Mouse (Mus musculus) 416B (cell line): ENCODE measurements around the gene Mybl2.

Experiments
- DNase-seq: peaks from one replicate; pipeline ENCODE4 v3.0.0; 2011; ENCODE audit warnings: low read depth

The Mybl2 gene

DNA sequence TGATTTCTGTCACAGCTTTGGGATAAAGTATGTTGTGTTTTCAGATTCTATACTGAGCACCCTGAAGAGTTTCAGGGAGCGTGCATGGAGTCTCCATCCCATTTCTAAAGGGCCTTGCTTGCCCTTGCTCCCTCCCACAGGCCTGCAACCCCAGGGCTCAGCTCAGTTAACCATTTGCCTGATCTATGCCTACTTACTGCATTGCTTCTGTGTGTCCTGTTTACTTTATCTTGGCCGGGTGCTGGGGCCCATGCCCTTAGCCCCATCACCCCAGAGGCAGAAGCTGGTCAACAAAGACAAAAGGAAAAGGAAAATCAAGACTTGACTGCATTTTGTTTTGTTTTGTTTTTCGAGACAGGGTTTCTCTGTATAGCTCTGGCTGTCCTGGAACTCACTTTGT is 17.1 kb downstream of the Mybl2 start:
- DNase-seq = no peak

DNA sequence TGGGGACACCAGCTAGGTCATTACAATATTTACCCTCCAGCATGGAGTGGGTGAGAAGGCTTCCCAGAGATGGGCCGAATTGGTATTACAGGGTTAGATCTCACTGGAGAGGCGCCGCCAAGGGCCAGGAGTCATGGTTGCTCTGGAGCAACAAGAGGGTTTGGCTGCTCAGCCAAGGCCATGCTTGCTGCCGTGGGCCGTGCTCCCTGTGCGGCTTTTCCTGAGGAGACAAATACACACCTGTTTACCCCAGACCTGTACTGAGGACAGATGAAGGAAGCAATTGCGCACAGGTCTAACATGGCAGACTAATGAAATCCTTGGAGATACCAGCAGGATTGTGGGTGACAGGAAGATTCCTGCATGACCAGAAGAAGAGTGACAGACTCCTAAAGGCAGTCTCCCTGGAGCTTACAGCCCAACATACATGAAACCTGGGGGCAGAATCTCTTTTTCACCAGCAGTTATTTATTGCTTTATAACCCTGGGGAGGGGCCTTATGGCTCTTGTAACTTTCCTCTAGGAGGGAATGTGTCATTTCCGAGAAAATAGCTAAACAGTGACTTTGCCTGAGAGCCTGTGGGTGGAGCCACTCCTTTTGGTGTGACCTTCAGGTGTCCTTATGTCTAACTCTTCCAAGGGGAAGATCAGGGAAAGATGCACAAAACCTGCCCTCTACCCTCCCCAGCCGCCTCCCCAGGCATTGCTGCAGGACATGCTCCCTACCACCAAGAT is 18.7 kb downstream of the Mybl2 start:
- no peak for DNase-seq

DNA sequence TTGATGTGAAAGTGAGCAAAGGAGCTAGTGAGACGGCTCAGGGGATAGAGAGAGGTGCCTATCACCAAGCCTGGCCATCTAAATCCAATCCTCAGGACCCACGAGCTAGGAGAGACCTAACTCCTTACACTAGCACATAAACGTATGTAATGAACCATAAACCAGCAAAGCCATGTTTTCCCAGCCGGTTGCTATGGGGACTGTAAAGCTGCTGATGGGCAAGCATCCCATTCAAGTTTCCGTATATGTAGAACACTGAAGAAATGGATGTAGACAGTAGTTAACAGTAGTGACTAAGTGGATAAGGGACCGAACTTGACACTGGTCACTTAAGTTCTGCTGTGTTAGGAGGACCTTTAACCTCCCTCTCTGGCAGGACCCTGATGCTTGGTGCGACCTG is 19.5 kb downstream of the Mybl2 start:
- no peak for DNase-seq

DNA sequence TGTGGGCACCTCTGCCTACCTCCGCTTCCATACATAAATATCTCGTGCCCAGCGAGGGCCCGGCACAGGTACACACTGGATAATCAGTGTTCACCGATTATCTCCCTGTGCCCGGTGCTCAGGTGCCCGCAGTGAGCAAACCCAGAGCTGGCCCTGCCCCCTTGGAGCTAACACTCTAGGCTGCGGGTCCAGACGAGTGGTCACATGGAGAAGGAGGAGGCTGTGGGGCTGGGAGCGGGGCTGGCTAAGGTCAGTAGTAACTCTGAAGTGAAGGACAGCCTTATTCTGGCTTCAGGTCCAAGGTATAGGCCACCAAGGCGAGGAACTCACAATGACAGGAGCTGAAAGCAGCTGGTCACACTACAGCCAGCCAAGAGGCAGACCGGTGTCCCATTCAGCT is 20.3 kb downstream of the Mybl2 start:
- DNase-seq = no peak

DNA sequence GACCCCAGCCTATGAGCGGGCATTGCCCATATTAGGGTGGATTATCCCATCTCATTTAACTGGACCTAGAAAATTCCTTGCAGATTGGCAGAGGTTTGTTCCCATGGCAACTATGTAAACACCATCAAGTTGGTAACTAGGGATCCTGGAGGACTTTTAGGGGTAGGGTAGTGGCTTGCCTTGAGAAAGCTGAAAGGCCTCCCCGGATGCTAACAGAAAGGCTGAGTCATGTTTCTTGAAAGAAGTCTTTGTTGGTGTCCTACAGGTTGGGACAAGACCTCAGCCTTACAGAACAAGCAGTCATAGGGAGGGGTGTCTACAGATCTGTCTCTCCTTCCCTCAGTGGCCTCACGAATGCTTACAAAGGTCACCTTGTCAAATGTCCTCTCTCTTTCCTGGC is 20.7 kb downstream of the Mybl2 start:
- DNase-seq = no peak

DNA sequence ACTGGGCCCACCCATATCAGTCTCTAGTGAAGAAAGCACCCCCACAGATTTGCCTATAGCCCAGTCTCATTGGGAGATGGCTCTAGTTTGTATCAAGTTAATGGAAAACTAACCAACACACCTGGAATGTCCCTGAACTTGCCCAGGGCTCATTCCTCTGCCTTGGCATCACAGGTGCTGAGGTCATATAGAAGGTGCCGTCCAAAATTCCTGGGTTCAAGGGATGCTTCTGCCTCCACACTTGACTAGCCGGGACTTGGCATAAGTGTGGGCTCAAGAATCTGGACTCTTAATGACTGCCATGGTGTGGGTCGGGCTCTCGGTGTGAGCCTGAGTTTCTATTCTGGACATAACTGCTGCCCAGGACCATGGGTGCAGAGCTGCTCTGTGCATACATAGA is 24.6 kb downstream of the Mybl2 start:
- no peak for DNase-seq

DNA sequence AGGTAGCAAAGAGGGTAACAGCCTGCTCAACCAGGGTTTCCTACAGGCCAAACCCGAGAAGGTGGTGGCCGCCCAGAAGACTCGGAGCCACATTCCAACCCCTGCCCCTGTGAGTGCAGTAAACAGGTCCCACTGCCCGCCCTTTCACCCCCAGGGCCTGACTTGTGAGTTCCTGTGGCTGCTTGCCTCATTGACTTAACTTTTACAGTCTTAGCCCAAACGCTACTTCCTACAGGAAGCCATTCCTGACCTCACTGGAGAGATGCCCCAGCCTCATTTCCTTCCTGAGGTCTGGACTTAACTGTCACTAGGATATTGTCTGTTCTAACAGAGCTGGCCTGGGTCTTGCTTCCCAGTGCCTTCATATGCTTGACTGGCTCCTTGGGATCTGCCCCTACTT is 28.1 kb downstream of the Mybl2 start:
- DNase-seq = peak; percentile 82

DNA sequence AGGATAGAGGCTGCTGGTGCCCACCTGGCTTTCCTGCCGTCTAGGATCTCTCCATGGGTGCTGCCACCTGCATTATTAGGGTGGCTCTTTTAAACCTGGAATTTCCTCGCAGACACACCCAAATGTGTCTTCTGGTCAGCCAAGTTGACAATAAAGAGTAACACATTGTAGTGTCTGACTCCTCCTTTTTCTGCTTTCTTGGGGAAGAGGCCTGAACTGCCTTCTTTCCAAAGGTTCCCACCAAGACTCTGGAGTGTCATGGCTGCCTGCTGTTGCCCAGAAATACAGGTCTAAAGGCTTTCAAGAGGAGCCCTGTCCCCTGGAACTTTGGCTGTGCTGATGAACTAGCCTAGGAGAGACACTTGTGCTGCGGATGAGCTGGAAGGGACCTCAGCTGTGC is 30.0 kb downstream of the Mybl2 start:
- DNase-seq = no peak

DNA sequence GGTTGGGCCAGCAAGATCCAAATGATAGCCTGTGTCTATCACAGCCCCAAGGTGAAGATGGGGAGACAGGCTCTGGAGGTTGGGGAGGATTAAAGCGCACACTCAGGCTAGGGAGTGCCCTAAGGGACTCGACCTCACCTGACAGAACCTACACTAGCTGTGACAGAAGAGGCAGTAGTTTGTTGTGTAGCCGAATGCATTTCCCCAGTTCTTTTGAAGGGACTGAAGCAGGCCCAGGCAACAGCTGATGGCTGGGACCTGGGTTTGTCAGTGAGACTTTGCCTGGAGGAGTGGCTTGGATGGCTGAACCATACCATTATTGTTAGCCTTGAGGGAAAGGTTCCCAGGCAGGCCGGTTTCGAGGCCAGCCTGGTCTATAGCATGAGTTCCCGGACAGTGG is 30.6 kb downstream of the Mybl2 start:
- DNase-seq = no peak

DNA sequence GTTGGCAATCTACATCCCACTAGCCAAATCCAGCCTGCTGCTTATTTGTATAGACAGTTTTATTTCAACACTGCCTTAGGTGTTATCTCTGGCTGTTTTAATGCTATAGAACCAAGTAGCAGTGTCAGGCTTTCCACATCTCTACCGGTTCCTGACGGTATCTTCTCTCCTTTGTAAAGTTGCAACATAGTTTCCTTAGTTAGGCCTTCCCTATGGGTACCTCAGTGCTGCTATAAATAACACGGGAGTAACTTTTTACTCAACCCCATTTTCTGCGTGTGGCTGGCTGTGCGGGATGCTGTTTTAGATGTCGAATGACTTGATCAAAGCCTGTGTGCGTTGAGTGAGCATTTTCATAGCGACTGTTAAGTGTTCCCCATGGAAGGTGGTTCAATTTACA is 32.1 kb downstream of the Mybl2 start:
- DNase-seq = peak; percentile 67

DNA sequence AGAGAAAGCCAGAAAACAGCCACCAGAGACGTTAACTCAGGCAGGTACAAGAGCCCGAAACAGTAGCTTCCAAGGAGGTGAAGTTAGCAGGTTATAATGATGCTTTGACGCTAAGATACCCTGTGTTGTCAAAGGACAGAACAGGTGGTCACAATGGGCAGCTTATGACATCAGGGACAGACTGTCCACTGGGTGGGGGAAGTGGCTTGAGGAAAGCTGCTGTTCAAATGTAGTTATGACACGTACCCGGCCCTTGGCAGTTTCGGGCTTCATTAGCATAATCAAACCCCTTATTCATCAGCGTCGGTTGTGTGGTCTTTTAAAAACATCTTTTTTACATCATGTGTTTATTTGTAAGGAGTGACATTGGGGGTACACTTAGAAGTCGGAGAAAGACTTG is 33.2 kb downstream of the Mybl2 start, which contains the start of gene Gtsf1l:
Gtsf1l (minus strand) TSS at position 128 of the 400 bp plus-strand sequence.
- DNase-seq = no peak

DNA sequence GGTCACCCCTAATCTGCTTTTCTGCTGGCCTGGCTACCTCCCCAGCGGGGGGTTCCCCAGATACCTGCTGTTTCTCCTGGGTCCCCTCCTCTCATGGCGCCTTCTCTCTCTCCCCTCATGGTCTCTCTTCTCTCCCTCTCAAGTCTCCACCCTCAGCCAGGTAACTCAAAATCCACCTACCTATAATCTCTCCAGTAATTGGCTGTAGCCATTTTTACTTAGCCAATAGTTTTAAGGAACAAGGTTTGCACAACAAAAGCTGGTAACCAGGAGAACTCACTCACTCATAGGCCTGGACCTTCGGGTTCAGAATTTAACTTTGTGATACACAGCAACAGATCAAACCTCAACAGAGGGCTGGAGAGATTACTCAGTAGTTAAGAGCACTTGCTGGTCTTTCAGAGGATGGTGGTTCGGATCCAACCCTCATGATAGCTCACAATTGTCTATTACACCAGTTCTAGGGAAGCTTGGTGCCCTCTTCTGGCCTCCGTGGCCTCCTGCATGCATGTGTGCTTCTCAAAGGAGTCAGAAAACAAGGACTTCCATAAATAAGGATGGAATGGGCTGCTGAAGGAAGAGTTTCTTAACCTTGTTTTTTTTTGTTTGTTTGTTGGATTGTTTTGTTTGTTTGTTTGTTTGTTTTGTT is 35.1 kb downstream of the Mybl2 start:
- peak; percentile 78 for DNase-seq

DNA sequence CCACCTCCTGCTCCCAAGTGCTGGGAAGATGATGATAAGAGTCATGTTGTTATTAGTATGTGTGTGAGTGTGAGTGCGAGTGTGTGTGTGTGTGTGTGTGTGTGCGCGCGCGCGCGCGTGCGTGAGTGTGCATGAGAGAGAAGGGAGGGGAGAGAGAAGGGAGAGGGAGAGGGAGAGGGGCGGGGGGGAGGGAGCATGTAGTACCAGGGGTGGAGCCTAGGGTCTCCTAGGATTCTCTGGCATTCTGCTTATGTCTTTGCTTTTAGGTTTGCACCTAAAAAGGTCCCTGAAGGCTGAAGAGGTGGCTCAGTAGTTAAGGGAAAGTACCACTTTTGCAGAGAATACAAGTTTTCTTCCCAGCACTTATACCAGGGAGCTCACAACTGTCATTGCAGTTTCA is 40.4 kb downstream of the Mybl2 start:
- DNase-seq = no peak

DNA sequence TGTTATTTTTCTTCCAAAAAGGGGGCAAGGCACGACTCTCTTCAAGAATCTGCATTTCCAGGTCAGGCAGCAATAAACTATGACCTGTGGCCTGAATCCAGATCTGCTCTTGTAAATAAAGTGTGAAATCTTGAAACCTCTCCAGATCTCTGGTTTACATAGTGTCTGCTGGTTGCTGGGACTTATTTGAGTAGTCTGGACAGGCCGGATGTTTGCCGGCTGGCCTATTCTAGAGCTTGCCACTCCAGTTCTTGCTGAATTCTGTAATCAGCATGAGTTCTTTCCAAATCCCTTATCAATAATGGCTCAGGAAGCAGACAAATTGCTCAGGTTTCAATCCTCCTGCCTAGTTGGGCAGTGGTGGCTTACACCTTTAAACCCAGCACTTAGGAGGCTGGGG is 41.3 kb downstream of the Mybl2 start:
- DNase-seq = no peak

DNA sequence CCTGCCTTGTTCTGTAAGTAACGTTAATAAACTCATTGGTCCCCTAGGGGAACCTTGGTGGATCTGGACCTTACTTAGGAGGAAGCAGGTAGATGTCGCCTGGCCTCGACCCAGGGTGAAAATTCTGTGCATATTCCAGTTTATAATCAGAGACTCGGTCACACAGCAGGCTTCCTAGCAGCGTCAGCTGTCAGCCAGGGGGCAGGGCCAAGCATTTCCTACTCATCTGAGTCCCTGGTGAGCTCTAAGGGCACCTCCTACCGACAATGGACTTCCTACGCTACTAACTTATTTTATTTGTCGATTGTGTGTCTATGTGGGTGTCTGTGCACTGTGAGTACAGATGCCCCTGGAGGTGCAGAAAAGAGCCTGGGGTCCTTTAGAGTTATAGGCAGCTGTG is 45.4 kb downstream of the Mybl2 start:
- no peak for DNase-seq

DNA sequence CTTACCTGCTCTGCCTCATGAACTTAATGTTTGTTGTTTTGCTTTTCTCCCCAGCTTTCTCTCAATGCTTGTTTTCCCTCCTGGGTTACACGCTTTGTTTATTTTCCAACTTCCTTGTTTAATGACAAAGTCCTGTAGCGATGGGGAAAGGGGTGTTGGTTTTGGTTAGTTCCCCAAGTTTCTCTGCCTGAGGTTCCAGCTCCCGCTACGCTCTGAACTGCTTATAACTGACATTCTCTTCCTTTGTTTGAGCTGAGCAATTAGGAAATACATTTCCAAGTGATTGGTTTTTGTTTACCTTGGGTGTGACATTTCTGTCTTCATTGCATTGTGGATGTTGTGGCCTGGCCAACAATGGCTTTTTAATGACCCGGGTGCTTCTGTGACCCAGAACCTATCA is 46.1 kb downstream of the Mybl2 start:
- no peak for DNase-seq

DNA sequence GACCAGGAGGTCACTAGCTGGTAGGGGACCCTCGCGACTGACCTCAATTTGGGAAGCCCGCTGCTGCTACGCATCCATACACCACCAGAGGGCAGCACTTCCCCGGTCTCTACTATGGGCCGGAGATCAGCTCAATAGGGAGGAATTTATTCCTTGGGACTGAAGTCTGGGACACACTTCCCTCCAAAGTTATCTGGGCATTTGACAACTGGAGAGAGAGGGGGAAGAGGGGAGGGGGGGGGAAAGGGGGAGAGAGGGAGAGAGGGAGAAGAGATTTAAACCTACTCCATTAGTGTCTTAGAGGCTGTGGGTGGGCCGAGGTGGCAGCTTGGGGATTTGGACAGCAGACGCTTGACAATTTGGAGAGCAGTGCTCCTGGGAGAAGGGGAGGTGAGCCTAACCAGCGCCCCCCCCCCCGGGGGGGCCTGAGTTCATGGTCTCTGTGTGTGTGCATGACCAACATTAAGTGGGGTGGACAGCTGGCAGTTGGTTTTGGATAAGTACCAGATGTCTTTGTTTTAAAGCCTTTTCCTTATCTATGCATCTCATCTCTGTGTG is 47.2 kb downstream of the Mybl2 start:
- DNase-seq = no peak

DNA sequence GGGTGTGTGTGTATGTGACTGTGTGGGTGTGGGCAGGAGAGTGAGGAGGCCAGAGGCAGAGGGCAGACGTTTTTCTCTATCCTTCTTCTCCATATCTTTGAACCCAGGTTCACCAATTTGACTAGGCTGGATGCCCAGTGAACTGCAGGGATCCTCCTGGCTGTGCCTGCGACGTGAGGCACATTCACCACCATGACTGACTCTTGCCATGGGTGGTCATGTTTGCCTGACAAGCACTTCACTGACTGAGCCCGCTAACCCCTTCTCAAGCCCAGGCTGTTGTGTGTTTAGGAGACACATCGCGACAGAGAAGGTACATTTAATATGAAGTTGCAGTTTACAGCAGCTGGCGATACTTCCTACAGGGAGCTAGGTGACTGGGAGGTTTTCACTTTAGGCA is 47.7 kb downstream of the Mybl2 start:
- DNase-seq = no peak

DNA sequence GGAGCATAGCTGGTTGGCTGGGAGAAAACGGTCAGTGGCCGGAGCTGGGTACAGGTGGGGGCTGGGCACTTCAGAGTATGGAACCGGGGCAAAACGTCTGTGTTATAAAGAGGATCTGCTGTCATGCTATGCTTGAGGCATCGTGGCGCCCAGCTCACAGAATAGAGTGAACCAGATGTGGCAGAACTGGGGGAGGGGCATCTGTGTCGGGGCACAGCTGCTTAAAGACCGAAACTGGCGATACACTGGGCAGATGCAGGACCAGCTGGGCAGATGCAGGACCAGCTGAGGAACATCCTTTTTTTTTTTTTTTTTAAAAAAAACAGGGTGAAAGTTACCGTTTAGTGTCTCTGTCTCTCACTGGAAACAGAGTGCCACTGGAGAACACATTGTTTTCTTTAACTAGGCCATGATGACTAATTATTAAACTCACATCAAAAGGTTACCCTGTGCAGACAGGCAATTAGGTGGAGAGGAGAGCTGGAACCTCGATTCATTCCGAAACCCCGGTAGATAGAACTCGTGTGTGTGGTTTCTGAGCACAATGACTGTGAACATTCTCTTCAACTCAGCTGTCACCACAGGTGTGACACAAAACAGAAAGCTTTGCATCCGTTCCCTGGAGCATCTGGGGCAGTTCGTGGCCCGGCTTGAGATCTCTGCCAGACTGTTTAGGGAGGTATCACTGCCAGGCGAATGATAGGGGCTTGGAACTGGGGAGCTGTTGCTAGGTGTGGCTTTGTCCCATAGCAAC is 48.6 kb downstream of the Mybl2 start:
- no peak for DNase-seq

DNA sequence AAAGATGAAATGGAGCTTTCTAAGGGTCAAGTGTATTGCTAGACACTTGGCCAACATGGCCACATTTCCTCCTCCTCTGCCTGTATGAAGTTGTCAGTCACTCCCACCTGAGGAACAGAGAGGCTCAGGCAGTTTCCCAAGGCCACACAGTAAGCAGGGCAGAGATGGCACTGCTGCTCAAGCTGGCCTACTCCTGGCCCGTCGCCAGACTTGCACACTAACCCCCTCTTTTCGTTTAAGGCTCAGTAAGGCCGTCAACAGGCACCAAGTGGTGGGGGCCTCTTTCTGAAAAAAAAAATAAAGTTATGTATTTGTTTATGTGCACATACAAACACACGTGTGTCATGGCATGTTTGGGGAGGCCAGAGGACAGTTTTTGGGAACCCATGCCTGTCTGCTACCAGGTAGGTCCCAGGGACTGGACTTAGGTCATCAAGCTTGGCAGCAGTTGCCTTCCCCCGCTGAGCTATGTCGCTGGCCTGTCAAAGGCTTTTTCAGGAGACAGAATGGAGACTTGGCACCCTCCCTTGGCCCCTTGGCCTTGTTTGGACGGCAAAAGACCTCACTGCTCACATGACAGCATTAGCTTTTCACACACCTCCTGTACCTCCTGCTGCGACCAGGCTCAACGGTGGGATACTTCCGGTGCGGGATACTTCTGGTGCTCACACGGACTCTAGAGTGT is 49.7 kb downstream of the Mybl2 start:
- DNase-seq = no peak

DNA sequence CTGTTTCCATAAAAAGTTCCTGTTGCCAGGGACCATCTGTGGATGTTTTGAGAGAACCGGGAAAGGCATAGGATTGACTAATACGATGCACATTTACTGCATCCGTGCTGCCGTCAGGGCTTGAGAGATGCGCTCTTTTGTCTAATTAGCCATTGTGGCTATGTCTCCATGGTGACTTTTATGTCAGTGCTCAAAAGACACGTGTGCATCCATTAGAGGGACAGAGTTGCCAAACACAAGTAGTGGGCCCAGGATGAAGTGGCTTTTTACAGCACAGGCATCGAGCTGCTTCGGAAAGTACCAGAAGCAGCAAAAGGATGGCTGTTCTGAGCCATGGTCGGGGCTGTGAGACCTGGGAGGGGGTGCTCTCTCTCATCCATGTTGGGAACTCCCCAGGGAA is 53.9 kb downstream of the Mybl2 start:
- no peak for DNase-seq

DNA sequence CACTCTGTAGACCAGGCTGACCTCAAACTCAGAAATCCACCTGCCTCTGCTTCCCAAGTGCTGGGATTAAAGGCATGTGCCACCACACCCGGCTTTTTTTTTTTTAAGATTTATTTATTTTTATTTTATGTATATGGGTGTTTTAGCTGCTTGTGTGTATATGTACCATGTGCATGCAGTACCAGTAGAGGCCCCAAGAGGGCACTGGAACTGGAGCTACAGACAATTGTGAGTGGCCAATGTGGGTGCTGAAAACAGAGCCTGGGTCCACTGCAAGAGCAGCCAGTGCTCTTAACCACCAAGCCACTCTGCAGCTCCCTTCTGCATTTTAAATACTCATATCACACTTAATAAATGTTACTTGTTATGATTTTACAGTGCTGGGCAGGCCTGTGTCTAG is 56.2 kb downstream of the Mybl2 start:
- DNase-seq = no peak
